Comparison of ENCODE assay signal across 14 mouse cellular contexts in genomic region chr9:29610867-29611266, GRCm38 (mm10).
DNase-seq lines count a peak whose midpoint lies in the region; ATAC-seq lines count a peak whose summit lies in the region.
"Had no signal": no experiment of that assay in that cellular context is flagged by ENCODE, and none has a peak within 500 bp of the region (broad histone marks: within the 10 kb centered on the region; RNA-seq: fewer than 3 reads in every experiment).

No protein-coding gene starts in this region.

- H3K4me3 ChIP-seq in neural tube, embryonic 13.5 days: no peak overlapping the region
- H3K4me3 ChIP-seq in neural tube, embryonic 15.5 days (replicated peaks): no peak overlapping the region
- H3K4me3 ChIP-seq in limb, embryonic 12.5 days (replicated peaks): no peak overlapping the region
- H3K4me3 ChIP-seq: heart, embryonic 13.5 days; lung, embryonic 15.5 days had no signal

- ATAC-seq in frontal cortex, adult (ENCODE audit: low TSS enrichment): peak; percentile 82
- ATAC-seq in neural tube, embryonic 13.5 days (ENCODE audit: low read depth): no peak; the same call in 1 of the 2 replicates
- no peak; the same call in 1 of the 2 replicates for ATAC-seq in neural tube, embryonic 15.5 days (ENCODE audit: low FRiP score)
- ATAC-seq in limb, embryonic 12.5 days (ENCODE audit: insufficient number of reproducible peaks, insufficient read depth, low FRiP score, low TSS enrichment, low read depth): peak; percentile 56; the same call in 1 of the 2 replicates
- ATAC-seq: intestine, embryonic 16.5 days had no signal

- no peaks in the 10 kb centered on the region for H3K36me3 ChIP-seq in neural tube, embryonic 13.5 days
- H3K36me3 ChIP-seq in neural tube, embryonic 15.5 days: no peaks in the 10 kb centered on the region
- H3K36me3 ChIP-seq in limb, embryonic 12.5 days: no peaks in the 10 kb centered on the region
- H3K36me3 ChIP-seq: heart, embryonic 13.5 days; lung, embryonic 15.5 days had no signal

- peaks cover 4% of the 10 kb centered on the region; the same call in 1 of the 2 replicates for H3K9me3 ChIP-seq in neural tube, embryonic 13.5 days
- H3K9me3 ChIP-seq in neural tube, embryonic 15.5 days (replicated peaks): no peaks in the 10 kb centered on the region
- H3K9me3 ChIP-seq in limb, embryonic 12.5 days: no peaks in the 10 kb centered on the region
- H3K9me3 ChIP-seq: lung, embryonic 15.5 days had no signal

- H3K4me1 ChIP-seq in neural tube, embryonic 13.5 days (replicated peaks): peaks cover 12% of the 10 kb centered on the region
- H3K4me1 ChIP-seq in neural tube, embryonic 15.5 days: peaks cover 5% of the 10 kb centered on the region; the same call in 1 of the 2 replicates
- H3K4me1 ChIP-seq in limb, embryonic 12.5 days (replicated peaks): peaks cover 14% of the 10 kb centered on the region
- H3K4me1 ChIP-seq: lung, embryonic 15.5 days had no signal

- no peak for DNase-seq in frontal cortex, postnatal 25 days (ENCODE audit: low spot score in 2 of 2)
- DNase-seq in embryo, embryonic 11.5 days (ENCODE audit: low read depth, low spot score): peak; percentile 16
- no peak for DNase-seq in thymus, postnatal 10 days (ENCODE audit: low spot score in 2 of 2)
- DNase-seq in heart, postnatal 10 days: no peak
- DNase-seq: gastrocnemius, postnatal 10 days had no signal

- no peak overlapping the region for H3K9ac ChIP-seq in neural tube, embryonic 13.5 days
- H3K9ac ChIP-seq in neural tube, embryonic 15.5 days (replicated peaks): no peak overlapping the region
- H3K9ac ChIP-seq in limb, embryonic 12.5 days (replicated peaks): no peak overlapping the region
- H3K9ac ChIP-seq: heart, embryonic 13.5 days; lung, embryonic 15.5 days had no signal

- intact Hi-C loops in heart, postnatal 10 days (cut with DNase I): no loop called here

- WGBS in neural tube, embryonic 13.5 days: 56% methylated on average over 2 of the region's 2 CpGs
- 65% methylated on average over 2 of the region's 2 CpGs for WGBS in neural tube, embryonic 15.5 days
- 13% methylated on average over 2 of the region's 2 CpGs for WGBS in limb, embryonic 12.5 days

- peak overlapping the region; percentile 55; the same call in 1 of the 2 replicates for H3K27ac ChIP-seq in neural tube, embryonic 13.5 days (replicated peaks)
- no peak overlapping the region for H3K27ac ChIP-seq in neural tube, embryonic 15.5 days (replicated peaks)
- H3K27ac ChIP-seq in limb, embryonic 12.5 days: peak overlapping the region; percentile 3; the same call in 1 of the 2 replicates
- H3K27ac ChIP-seq: heart, embryonic 13.5 days; lung, embryonic 15.5 days; stomach, postnatal 0 days had no signal

- H3K27me3 ChIP-seq in neural tube, embryonic 13.5 days: no peaks in the 10 kb centered on the region
- H3K27me3 ChIP-seq in neural tube, embryonic 15.5 days (replicated peaks): no peaks in the 10 kb centered on the region
- no peaks in the 10 kb centered on the region for H3K27me3 ChIP-seq in limb, embryonic 12.5 days
- H3K27me3 ChIP-seq: heart, embryonic 13.5 days; lung, embryonic 15.5 days had no signal

- H3K4me2 ChIP-seq in neural tube, embryonic 13.5 days: no peak overlapping the region
- H3K4me2 ChIP-seq in neural tube, embryonic 15.5 days: no peak overlapping the region
- no peak overlapping the region for H3K4me2 ChIP-seq in limb, embryonic 12.5 days
- H3K4me2 ChIP-seq: heart, embryonic 13.5 days; lung, embryonic 15.5 days; midbrain, embryonic 11.5 days had no signal

Comparison
In these comparisons a context has a peak if more than half of its experiments do, and no peak if none do; other contexts are left out.
1. ATAC-seq: peak in frontal cortex, adult (single experiment) and limb, embryonic 12.5 days (single experiment); none in neural tube, embryonic 13.5 days (single experiment) and neural tube, embryonic 15.5 days (single experiment).